Mouse (Mus musculus) forebrain, embryonic 11.5 days (tissue): ENCODE results near the gene Tnfrsf11a. TPM values are rescaled to one million over a fixed set of nuclear protein-coding genes. Genes with fewer than 3 reads are reported as not detected.

Experiments used
- ATAC-seq: fragments of 200-750 bp; cut with Nextera tagmentation; replicated peaks from 2 replicates; pipeline ENCODE4 v1.8.0; 2017; ENCODE audit warnings: moderate TSS enrichment; ENCODE audit not compliant: low FRiP score
- DNase-seq: peaks from one replicate; pipeline ENCODE4 v3.0.0-alpha.2; 2017; ENCODE audit warnings: low spot score
- H3K27ac ChIP-seq: fragments of 300-500 bp; sonication (generic); 2 replicates; pipeline ENCODE4 v1.5.1; 2014; ENCODE audit warnings: low read depth, low read length
- H3K27me3 ChIP-seq: fragments of 300-500 bp; sonication (generic); 2 replicates; pipeline ENCODE4 v1.6.1; 2014; ENCODE audit warnings: mild to moderate bottlenecking, low read length, mixed read lengths; ENCODE audit not compliant: control insufficient read depth, insufficient read depth
- H3K36me3 ChIP-seq: fragments of 300-500 bp; sonication (generic); 2 replicates; pipeline ENCODE4 v1.6.1; 2014; ENCODE audit warnings: mild to moderate bottlenecking, low read length, moderate library complexity, mixed read lengths; ENCODE audit not compliant: control insufficient read depth, insufficient read depth
- H3K4me1 ChIP-seq: fragments of 300-500 bp; sonication (generic); replicated peaks from 2 replicates; pipeline ENCODE4 v1.6.1; 2014; ENCODE audit warnings: low read length, mixed read lengths; ENCODE audit not compliant: control insufficient read depth, insufficient read depth
- H3K4me2 ChIP-seq: fragments of 300-500 bp; sonication (generic); 2 replicates; pipeline ENCODE4 v1.6.1; 2014; ENCODE audit warnings: low read depth, mild to moderate bottlenecking, low read length, moderate library complexity, mixed read lengths; ENCODE audit not compliant: severe bottlenecking
- H3K4me3 ChIP-seq: fragments of 300-500 bp; sonication (generic); 2 replicates; pipeline ENCODE4 v1.5.1; 2014; ENCODE audit warnings: low read depth, low read length
- H3K9ac ChIP-seq: fragments of 300-500 bp; sonication (generic); 2 replicates; pipeline ENCODE4 v1.6.1; 2014; ENCODE audit warnings: low read length
- H3K9me3 ChIP-seq: fragments of 300-500 bp; sonication (generic); 2 replicates; pipeline ENCODE4 v1.6.1; 2016; ENCODE audit warnings: low read length, mixed read lengths; ENCODE audit not compliant: control insufficient read depth
- WGBS: fragments of 180-500 bp; shearing (Covaris S2); extraction: QIAGEN DNeasy Blood & Tissue Kit; methylation state at CpG from one replicate; pipeline ENCODE4 v1.1.7; 2014; 5-methylcytosine and 5-hydroxymethylcytosine counted together
- polyA plus RNA-seq: library from polyadenylated mRNA; unstranded; fragments of >200 nt; fragmentation: Nextera tagmentation; extraction: Ambion mirVana; gene quantifications from 2 replicates; pipeline ENCODE4 v1.2.1, GENCODE M21; 2014

Gene Tnfrsf11a
- polyA plus RNA-seq, 1 experiment from 2014 or later = 0.09 TPM

DNA sequence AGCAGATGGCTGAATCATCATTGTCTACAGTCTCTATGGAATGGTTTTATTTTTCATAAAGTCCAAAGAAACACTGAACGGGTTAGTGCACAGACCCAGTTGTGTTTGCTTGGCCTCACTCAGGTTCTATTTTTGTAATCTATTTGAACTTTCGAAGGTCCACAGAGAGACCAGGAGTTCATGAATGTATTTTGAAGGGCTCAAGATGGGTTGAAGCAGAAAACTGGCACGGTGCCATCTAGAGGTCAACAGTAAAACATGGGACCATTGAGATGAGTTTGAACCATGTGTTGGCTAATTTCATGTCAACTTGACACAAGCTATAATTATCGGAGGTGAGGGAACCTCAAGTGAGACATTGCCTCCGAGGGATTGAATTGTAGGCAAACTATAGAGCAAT, 105.1 kb downstream of the Tnfrsf11a start:
- 80% methylated on average over 5 of the region's 5 CpGs for WGBS
- no peaks in the 10 kb centered on the region for H3K36me3 ChIP-seq
- H3K4me3 ChIP-seq = no peak overlapping the region
- H3K27ac ChIP-seq = no peak overlapping the region
- no peak overlapping the region for H3K9ac ChIP-seq
- H3K27me3 ChIP-seq = no peaks in the 10 kb centered on the region
- DNase-seq (no peak), ATAC-seq (no peak)
- no peak overlapping the region for H3K4me2 ChIP-seq
- no peaks in the 10 kb centered on the region for H3K9me3 ChIP-seq
- H3K4me1 ChIP-seq = no peaks in the 10 kb centered on the region

DNA sequence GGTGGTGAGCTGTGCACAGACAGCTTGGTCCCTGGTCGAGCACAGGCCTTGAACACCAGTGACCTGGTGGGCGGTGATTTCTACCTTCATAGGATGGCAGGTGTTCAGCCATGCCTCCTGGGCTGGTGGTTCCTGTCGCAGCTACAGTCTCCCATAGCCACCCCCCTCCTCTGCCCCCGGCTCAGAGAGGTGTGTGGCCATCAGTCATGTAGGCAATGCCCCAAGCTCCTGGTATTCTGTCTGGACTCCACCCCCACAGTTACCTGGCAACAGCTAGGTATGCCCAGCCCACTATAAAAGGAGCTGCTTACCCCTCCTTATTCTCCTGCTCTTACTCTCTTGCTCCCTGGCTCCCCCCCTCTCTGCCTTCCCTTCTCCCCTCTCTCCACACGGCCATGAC, 105.8 kb downstream of the Tnfrsf11a start:
- WGBS = 68% methylated on average over 5 of the region's 5 CpGs
- no peaks in the 10 kb centered on the region for H3K9me3 ChIP-seq
- ATAC-seq = no peak
- H3K9ac ChIP-seq = no peak overlapping the region
- no peak overlapping the region for H3K4me3 ChIP-seq
- H3K27me3 ChIP-seq = no peaks in the 10 kb centered on the region
- H3K27ac ChIP-seq = no peak overlapping the region
- H3K4me2 ChIP-seq = no peak overlapping the region
- H3K4me1 ChIP-seq = no peaks in the 10 kb centered on the region
- H3K36me3 ChIP-seq = no peaks in the 10 kb centered on the region
- DNase-seq = no peak

DNA sequence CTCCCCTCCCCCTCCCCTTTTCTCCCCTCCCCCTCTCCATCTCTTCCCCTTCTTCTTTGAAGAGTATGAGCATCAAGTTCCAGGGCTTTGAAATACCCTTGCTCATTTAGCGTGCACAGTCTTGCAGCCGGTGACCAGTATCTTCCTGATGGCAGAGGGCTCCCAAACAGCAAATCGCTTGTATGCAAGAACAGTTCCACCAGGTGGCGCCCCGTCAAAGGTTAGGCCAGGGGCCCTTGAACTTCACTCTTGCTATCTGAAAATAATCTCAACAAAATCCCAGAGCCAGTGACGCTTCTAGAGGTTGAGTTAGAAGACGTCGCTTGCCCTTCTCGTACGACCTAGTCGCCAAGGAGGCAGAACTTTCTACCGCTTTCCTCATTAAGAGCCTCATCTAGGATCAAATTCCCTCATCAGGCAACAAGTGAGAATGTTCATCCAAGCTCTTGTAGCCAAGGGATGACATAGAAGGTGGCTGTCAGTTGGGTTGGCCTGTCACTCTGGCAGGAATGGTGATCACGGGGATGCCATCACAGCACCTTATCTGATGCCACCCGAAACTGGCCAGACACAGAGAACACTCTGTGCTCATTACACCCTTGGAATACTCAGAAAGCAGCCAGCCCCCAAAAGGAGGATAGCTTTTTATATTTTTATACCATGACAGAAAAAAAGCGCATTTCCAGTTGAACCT, 110.7 kb downstream of the Tnfrsf11a start:
- H3K4me3 ChIP-seq = no peak overlapping the region
- H3K36me3 ChIP-seq = no peaks in the 10 kb centered on the region
- H3K4me2 ChIP-seq = no peak overlapping the region
- no peaks in the 10 kb centered on the region for H3K4me1 ChIP-seq
- ATAC-seq (peak; percentile 58; the same call in 1 of the 2 replicates), DNase-seq (peak; percentile 88)
- no peaks in the 10 kb centered on the region for H3K9me3 ChIP-seq
- H3K9ac ChIP-seq = no peak overlapping the region
- H3K27me3 ChIP-seq = no peaks in the 10 kb centered on the region
- WGBS = 41% methylated on average over 15 of the region's 15 CpGs
- no peak overlapping the region for H3K27ac ChIP-seq

DNA sequence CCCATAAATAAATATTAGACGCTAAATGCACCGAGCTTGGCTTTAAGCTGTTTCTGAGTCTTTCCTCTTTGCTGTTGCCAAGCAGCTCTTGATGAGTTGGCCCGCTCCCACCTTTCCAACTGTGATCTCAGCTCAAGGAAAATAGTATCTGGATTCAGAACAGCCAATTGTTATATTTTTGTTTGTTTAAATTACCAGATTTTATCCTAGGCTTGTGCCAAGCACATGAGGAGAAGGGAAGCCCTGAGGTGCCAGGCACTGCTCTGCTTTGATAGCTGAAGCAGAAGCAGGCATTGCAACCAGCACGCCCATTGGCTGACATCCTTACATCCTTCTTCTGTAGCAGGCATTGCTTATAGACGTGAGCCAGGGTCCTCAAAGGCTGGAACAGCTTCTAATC, 114.5 kb downstream of the Tnfrsf11a start:
- Histone ChIP-seq H3K4me2 (no peak overlapping the region), H3K27me3 (no peaks in the 10 kb centered on the region), H3K36me3 (no peaks in the 10 kb centered on the region), H3K4me3 (no peak overlapping the region), H3K9ac (no peak overlapping the region), H3K9me3 (no peaks in the 10 kb centered on the region), H3K27ac (no peak overlapping the region), H3K4me1 (no peaks in the 10 kb centered on the region)
- ATAC-seq = no peak
- WGBS = 81% methylated on average over 5 of the region's 5 CpGs
- DNase-seq = no peak

Other genes with a start within 250 kb of the Tnfrsf11a start
- 14.3 and 15.9 TPM in 2 replicates for gene Pign, start 117.0 kb upstream of the Tnfrsf11a start, polyA plus RNA-seq
- gene Relch, start 116.9 kb upstream of the Tnfrsf11a start, polyA plus RNA-seq = 28.5 and 33.0 TPM in 2 replicates
- 2.5 and 2.9 TPM in 2 replicates for gene Zcchc2, start 209.7 kb downstream of the Tnfrsf11a start, polyA plus RNA-seq